Mouse (Mus musculus) lung, postnatal 36 days (tissue): ENCODE data around the gene Lrch2.
"Not testable (repeated sequence)": the region's sequence is repeated elsewhere in the genome, so short reads cannot be mapped to it uniquely, and the experiment has no call there.

Experiments
- DNase-seq: peaks from one replicate; pipeline ENCODE4 v3.0.0; 2022; ENCODE audit warnings: mixed read lengths

Gene Lrch2

DNA sequence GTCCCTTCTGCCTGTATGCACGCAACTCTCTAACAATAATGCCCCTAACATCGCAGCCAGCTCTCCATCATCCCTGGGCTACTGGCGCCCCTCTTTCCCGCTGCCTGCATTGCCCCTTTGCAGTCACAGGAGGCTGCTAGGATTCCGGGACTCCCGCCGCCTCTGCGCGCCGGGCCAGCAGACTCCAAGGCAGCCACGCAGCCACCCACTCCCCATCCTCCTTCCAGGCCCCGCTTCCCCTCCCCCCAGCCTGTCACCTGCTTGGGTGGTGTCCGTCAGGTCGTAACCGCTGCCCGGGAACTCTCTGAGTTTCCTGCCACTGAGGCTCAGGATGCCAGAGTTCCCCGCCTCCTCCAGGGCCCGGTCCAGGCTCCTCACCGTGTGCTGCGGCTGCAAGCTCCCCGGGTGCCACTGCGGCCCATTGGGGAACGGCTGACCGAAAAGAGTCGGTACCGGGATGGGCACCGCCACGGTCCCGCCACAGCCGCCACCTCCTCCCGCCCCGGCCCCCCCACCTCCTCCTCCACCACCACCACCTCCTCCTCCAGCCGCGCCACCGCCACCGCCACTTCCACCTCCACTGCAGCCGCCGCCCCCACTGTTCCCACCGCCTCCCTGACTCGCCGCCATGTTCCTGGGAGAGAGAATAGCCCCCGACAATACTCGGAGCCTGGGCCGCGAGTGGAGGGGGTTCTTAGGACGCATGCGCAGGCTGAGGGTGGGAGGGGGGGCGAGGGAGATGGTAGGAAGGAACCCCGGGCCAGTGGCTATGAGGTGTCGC is at the start of gene Lrch2:
TSS of gene Lrch2 (minus strand) at position 661 of the 781 bp plus-strand sequence.
- DNase-seq = peak; percentile 1

DNA sequence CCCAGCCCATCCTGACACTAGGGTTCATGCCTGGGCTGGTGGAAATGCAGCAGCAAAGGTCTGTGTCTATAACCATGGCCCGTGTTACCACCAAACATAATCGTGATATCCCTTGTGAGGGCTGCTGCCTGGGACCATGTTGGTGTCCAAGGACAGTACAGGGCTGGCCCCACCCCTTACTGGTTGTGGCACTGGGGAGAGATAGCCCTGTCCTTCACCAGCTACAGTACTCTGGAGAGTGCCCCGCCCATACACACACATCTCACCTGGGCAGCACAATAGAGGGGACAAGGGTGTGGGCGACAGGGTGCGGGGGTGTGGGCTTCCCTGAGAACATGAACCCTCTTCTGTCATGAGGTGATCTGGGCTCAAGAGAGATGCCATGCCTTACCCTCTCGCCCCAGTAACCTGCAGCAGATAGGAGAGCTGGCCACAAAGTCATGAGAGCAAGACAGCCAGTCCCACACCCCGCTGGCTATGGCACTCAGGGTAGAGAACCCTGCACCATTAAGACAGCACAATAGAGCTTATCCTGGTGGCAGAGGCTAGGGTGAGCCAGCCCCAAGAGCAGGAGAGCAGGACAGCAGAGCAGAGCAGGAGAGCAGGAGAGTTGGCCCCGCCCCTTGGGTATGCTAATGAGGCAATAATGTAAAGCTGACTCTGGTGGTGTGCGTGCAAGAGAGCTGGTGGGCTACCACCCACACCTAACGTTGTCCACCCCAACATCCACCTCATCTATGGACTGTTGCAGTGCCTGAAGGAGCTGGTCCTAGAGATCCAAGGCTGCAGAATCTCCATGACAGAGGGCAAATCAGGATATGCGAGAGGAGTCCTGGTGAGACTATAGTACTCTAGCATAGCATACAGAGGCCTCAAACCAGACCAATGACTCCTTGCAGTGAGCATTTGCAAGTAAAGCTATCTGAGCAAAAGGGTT is 12.7 kb downstream of the Lrch2 start:
- DNase-seq = no peak

DNA sequence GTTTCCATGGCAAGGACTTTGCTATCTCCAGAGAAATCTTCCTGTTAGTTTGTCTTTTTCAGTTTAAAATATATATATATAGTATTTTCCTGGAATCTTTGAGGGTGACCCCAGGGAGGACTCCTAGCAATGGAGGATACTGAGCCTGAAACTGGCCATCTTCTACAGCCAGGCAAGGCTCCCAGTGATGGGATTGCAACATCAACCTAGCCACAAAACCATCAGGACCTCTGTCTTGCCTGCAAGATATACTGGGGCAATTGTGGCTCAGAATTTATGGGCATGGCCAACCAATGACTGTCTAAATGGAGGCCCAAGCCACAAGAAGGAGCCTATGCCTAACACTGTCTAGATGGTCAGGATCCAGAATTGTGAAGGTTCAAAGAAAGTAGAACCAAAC is 15.5 kb downstream of the Lrch2 start:
- DNase-seq = no peak

DNA sequence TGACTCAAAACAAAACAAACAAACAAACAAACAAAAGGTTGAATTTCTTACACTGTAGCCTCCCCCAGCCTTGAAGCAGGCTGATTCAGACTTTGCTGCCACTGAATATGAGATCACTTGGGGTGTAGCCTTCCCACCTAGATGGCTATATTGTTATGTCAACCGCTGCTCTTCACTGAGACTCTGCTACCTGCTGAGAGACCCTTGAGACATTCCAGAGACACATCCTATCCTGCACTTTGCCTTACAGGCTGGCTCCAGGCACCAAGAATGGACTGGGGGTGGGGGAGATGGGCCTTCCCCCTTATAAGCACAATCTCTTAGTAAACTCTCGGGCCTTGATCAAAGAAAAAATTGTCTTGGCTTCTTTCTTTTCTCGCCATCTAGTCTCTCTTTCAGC is 16.8 kb downstream of the Lrch2 start:
- DNase-seq = not testable (repeated sequence)

DNA sequence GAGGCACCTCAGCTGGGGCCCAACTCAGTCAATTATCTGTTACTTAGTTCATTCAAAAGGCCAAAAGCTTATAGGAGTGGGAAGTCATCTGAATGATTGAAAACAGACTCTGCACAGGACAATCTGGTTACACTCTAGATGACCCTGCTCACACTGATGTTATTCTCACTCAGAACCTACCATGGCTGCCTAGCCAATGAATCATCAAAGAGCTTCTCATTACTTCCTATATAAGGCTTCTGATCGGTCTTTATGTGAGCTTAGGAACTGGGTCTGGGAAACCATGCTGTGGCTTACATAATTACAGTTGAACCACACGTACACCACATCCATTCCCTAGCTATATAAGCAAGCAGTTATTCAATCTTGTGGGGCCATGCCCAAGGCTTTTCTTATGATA is 18.3 kb downstream of the Lrch2 start:
- no peak for DNase-seq

DNA sequence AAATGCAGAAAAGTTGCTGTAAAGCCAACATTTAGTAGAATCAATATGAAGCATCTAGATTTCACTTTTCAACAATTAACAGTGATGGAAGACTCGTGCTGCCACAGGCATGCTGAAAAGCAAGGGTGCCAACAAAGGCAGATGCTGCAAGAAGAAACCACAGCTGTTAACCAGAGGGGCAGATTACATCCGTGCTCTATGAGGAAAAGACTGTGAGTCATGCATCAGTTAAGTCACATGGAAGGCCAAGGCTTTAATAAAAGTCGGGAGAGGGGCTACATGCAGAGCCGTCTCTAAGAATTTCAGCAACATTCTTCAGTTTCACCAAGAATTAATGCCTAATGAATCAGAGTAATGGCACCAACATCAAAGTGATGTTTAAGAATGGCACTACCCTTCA is 22.2 kb downstream of the Lrch2 start:
- no peak for DNase-seq

DNA sequence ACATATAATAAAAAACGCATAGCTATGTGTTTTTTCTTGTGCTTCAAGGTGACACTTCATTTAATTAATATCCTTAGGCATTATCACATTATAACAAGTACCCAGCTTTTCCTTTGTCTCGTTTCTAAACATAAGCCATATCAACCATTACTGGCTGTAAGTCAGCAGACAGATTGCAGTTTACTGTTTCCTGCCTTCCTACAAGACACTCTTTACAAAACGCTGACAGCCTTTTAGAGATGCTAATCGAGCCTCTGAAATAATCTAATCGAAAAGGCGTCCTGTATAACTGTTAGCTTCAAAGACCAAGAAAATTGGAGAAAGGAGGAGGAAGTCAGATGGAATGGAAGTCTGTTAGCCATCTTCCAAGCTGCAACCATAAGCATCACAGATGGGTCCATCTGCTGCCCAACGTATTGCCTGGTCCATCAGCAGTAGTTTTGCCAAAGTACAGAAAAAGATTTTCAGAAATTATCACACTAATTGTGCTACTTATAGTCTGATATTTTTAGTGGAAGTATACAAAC is 26.2 kb downstream of the Lrch2 start:
- no peak for DNase-seq

DNA sequence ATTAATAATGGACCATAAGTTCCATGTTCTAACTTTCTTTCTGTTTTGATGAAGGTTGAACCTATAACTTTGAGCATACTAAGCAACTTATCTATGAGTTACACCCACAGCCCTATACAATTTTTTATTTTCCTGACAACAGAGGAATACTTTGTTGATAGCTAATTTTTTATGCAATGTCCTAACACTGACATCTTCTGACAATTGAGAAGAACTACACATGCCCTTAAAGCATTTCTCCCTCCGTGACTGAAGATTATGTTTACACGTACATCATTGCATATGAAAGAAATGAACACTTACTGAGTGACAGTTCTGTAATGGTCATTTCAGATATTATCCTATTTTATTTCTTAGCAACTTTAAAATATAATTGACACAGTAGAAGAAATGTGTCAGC is 64.3 kb downstream of the Lrch2 start:
- no peak for DNase-seq

DNA sequence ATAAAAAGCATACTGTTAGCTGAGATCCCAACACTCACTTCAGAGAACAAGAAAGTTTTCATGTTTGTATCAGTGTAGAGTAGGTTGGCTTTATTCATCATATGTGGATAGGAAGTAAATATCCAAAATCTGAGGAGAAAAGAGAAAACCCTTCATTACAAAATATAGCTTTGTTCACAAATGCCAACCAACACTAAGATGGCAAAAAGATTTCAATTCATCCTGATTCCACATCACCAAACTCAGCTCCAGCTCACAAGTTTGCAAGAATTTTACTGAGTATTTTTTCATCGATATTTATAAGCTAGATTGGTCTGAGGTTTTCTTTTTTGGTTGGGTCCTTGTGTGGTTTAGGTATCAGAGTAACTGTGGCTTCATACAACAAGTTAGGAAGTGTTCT is 100.3 kb downstream of the Lrch2 start, which contains the start of gene Vmn1r239-ps:
TSS of gene Vmn1r239-ps (minus strand) at position 101 of the 400 bp plus-strand sequence.
- DNase-seq = not testable (repeated sequence)

DNA sequence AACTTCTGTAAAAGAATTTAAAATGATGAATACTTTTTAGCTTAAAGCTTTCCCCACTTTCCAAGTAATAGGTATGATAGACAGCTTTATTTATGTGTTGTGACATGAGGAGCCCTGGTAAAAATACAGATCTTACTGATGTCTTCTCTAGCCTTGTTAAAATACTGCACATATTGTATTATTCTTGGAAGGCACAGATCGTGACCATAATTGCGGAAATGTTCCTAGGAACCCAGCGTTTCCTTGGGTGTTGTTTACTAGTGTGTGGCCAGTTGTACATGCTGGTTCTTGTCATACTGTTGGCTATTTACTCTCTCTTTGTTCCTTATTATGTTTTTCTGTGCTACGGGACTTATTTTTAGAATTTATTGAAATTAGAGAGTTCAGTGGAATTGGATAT is 110.5 kb downstream of the Lrch2 start:
- DNase-seq = no peak

DNA sequence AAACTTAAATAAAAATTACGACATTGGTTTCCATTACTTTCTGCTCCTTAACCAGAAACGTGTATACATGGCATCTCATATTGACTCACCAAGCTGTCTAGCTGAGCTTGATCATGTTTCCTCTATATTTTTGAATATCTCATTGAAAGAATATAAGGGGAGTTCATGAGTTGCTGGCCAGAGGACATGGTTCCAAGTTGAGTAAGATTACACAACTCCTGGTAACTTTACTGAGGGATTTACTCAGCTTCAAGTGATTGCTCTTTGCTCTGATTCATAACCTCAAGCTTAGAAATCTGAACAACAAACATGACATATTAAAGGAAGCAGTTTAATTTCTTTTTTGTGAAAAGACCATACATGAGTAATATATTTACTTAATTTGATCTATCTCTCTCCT is 118.5 kb downstream of the Lrch2 start:
- DNase-seq = no peak

DNA sequence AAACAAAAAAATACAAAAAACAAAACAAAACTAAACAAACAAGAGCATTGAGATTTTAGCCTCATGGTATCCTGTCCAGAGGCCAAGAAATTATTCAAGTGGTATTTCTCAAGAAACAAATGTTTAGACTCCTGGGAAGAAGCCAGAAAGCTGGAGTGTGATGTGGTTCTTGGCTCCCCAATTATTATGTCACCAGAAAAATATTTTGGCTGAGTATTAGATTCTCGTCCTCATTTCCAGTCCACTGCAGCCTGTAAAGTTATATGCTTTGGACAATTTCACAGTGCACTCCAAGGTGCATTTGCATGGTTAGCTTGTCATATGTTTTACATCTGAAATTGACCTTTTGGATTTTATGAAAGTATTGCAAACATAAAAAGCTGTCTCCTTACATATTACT is 124.1 kb downstream of the Lrch2 start:
- DNase-seq = peak; percentile 65

DNA sequence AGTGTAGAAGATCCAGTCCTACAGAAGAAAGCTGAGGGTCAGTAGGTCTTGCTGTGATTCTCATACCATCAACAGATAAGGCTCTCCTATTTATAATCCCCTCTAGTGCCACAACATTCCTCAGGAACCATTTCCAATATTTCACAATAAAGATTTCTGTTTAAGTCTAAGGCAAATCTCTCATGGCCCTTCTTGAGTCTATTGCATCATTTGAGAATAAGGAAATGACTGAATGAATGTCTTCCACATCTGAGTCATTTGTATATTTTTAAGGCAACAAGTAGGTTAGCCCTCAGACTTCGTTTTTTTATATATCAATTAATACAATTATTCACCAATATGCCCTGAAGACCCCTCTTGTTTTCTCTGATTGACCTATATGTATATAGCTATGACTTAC is 124.8 kb downstream of the Lrch2 start, which contains the start of gene Il13ra2:
TSS of gene Il13ra2 (minus strand) at position 64 of the 400 bp plus-strand sequence.
- DNase-seq = no peak
